Mouse (Mus musculus): ENCODE data around the gene 4931414P19Rik.

Gene 4931414P19Rik

DNA sequence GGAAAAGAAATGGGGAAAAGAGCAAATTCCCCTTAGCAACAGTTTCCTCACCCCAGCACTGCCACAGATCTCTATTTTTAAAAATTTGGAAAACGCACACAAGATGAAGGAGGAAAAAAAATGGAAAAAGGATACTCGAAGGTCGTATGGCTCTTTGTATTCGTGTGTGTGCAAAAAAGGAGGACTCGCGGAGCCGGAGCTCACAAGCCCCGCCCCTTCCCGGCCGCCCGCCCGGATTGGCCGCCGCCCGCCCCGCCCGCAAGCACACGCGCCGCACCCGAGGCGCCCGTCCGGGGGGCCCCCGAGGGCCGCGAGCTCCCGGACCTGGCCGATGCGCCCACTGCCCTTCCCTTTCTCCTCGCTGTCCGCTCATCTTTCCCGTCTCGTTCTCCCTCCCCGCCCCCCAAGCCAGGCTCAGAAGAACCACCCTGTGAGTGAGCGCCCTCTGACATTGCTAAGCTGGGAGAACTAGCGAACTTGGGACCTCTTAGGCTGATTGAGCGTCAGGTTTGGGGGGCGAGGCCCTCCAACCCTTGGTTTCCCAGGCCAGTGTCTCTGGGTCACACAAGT lies at the start of gene 4931414P19Rik:
Gene 4931414P19Rik (minus strand): TSS at position 242 of the 570 bp plus-strand sequence.
- peak; percentile 72 for DNase-seq (ENCODE audit: low spot score)

DNA sequence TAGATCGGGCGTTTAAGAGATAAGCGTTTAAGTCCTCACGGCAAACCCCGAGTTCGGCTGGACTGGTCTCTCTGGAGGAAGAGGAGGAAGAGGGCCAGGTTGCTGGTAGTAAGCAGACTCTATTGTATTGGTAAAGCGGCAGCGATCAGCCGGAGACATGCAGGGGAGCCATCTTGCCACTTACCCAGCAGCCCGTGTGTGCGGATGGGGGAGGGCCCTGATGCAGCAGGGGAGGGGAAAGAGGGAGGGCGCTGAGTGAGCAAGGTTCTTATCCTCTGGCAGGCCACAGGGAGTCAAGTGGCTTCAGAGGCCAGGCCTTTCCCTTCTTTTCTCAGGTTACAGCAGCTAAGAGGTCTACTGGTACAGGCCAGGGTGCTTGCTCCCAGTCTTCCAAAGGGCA lies 47.7 kb upstream of the 4931414P19Rik start:
- peak; percentile 85 for DNase-seq (ENCODE audit: low spot score)

DNA sequence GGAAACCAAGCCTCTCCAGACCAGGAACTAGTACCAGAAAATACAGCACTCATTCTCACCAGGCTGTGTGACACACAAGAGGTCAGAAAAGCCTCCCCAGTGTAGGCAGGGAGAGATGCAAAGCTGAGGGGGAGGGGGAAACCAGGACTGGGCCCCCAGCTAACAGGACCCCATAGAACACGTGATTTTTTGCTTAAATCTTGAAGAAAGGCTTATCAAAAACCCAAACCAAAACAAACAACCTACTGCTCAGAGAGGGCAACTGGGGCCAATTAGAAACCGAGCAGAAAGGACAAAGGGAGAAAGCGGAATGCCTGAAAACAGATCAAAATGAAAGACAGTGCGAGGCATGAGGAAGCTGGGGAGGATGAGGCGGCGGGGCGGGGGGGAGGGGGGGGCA lies 47.0 kb upstream of the 4931414P19Rik start:
- no peak for DNase-seq (ENCODE audit: low spot score)

DNA sequence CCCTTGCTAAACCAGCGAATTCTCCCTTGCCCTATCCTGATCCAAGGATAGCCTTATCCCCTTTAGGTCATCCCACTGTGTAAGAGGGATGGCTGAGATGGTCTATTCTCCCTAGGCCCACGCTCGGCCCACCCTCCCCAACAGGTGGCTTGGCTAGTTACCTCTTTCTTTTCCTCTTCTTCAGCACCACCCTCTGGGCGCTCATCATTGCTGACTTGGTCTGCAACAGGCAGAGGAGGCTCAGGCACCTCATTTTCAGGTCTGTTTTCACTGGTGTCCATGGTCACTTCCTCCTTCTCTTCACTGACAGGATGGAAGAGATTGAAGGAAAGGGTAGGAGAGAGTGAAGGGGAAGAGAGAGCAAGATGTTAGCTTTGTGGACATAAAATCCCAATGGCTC lies 45.8 kb upstream of the 4931414P19Rik start:
- DNase-seq (ENCODE audit: low spot score), result no peak

DNA sequence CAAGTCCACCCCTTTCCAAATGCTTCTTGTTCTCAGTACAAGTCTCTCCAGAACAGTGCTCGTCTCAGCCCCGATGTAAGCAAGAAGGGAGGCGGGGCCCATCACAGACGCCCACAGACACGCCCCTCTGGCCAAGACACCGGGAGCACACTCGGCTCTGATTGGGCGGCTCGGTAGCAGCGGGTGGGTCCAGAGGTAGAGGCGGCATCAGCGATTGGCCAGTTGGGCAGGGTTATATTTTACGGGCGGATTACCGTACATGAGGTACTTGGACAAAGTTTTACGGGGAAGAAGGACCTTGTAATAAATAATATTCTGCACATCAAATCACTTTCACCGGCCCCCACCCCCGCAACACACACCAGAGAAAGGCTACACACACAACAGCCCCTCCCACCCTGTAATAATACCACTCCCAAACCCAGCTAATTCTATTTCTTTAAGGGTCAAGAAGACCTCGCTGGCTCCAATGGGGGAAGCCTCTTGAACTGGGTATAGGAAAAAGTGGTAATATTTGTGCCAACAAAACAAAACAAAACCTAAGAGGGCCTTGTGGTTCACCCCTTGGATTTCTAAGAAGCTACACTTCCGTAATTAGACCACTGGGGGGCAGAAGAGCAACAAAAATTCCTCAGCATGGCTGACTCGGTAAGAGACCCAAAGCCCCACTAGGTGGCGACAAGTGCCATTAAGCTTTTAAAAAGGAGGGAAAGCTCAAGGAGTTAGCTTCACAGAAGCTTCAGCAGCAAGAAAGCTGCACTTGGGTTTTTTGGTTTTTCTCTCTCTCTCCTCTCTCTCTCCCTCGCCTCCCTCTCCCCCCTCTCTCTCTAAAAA lies 45.0 kb upstream of the 4931414P19Rik start:
- DNase-seq (ENCODE audit: low spot score), result peak; percentile 94

DNA sequence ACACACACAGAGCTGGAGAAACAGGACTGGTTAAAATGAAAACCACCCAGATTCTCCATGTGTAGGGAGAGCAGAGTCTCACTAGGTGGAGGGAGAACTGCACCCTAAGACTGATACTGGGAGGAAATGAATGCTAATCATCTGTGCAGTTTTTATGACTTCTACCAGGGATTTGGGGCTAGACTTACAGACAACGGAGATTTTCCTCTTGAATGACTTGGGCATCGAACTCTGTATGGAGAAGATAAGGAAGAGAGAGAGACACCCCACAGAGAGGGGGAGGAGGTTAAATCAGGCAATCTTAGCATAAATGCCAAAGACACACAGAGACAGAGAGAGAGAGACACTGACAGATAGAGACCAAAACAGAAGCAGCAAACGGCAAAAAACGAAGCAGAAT lies 42.1 kb upstream of the 4931414P19Rik start:
- no peak for DNase-seq (ENCODE audit: low spot score)

DNA sequence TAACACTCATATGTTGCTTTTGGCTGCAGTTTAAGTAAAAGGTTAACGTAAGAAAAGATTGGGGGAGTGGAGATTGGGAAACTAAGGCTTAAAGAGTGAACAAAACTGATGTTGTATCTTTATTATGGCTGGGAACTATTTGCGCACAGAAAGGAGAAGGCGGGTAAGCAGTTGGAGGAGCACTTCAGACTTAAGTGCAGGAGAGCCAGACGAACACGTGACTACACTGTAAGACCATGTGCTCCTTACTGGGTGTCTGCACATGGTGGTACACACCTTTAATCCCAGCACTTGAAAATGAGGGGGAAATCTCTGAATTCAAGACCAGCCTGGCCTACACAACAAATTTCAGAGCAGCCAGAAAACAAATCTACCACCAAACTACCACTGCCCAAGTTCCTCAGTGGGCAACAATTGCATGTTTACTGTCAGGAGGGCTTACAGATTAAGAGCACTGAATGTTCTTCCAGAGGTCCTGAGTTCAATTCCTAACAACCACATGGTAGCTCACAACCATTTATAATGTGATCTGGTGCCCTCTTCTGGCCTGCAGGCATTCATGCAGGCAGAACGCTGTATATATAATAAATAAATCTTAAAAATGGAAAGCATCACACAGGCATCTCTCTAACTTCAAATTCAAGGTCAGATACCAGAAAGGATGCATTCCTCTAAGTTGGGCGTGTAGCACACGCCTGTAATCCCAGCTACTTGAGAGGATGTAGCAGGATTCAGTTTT lies 41.3 kb upstream of the 4931414P19Rik start:
- no peak for DNase-seq (ENCODE audit: low spot score)

DNA sequence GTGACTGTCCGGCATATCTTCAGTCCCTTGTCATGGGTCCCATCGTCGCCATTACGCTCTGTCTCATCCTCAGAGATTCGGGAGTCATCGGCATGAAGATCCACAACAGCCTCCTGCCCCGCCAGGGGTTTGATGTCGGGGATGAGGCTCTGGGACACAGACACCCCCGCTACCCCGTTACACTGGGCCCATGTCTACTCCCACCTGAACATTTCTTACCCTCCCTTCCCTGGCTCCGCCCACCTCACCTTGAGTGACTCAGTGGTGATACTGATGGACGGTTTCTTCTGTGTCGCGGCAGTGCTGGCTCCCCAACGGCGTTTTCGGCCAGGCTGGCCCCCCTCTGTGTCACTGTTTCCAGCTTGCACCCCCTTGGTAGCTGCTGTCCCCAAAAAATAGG lies 40.7 kb upstream of the 4931414P19Rik start:
- DNase-seq (ENCODE audit: low spot score), result no peak

DNA sequence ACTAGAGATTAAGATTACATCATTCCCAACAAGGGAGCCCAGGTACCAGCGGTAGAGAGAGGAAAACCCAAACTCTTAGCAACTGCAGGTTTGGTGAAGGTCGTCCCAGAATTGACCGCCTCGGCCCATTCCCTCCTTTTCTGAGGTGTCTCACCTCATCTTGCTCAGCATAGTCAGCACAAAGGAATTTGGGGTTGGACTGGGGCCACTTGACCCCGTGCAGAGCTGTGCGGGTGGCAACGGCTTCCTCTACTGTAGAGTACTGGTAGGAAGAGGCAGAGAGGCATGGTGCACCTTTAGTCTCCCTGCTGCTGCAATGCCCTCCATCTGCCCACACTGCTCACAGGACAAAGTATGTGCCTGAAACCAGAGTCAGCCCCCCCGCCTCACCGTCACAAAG lies 38.5 kb upstream of the 4931414P19Rik start:
- DNase-seq (ENCODE audit: low spot score), result no peak

DNA sequence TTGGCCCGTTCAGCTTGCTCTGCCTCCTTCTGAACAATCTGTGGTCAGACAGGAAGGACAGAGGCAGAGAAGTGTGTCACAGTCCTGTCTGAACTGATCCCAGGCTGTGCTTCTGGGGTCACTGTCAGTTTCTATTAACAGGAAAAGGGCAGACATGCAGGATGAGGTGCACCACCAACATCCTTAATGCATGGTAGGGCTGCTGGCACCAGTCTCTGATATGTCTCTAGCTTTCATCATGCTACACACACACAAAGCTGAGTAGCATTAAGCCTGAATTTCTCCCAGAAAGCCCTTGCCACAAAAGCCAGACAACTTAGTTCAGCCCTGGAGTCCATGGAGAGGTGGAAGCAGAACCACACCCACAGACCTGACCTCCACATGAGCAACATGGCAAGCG lies 37.2 kb upstream of the 4931414P19Rik start:
- no peak for DNase-seq (ENCODE audit: low spot score)

DNA sequence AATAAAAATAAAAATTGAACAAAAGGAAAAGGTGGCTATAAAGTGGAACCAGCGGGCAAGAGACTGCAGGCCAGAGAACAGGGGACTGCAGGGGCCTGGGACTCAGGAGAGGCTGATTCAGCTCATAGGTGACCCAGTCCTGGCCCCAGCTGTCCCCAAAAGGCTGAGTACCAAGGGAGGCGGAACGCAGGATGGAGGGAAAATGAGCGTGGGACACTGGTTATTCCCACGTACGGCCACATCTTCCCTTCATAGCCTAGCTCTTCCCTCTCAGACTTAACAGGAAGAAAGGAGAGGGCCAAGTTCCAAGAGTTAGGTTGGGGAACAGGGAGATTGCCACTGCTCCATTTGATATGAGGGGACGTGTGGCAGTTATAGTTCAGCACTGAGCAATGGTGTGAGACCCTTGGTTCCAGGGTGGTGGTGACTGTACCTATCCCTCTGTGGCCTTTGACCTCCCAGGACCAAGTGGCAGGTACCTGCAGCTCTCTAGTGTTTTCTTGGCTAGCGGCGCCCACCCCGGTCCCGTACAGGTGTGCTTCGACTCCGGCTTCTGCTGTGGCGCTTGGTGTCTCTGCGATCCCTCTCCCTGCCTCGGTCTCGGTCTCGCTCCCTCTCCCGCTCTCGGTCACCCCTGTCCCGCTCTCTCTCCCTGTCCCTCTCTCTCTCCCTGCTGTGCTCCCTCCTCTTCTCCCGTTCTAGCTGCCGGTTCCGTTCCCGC lies 36.6 kb upstream of the 4931414P19Rik start:
- DNase-seq (ENCODE audit: low spot score), result no peak

DNA sequence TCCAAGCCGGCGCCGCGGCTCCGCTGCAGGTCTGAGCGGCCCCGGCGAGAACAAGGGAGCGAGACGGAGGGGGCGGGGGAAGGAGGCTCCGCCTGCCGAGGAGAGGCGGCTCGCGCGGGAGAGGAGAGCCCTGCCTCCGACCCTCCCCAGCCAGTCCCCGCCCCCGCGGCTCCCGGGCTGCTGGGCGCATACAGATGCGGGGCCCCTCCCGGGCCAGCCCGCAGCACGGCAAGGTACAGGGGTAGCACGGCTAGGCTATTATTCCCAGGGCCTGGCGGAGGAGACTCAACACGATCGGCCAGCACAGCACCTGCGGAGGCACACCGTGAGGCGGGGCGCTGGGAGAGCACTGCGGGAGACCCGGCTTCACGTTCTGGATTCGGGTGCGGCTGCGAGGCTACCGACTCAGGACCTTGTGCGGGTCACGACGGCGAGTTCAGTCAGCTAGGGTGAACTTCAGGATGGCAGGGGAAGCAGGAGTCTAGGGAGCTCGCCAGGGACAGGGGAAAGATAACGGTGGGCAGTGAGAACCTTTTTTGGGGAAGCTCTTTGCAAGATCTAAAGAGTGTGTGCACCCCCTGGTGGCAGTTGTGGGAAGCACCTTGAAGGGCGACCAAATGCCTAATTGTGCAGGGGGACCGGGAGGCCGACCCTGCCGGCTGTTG lies 35.6 kb upstream of the 4931414P19Rik start, which contains the start of gene Cdh24:
Gene Cdh24 (minus strand): TSS at position 60 of the 665 bp plus-strand sequence.
- peak; percentile 83 for DNase-seq (ENCODE audit: low spot score)

DNA sequence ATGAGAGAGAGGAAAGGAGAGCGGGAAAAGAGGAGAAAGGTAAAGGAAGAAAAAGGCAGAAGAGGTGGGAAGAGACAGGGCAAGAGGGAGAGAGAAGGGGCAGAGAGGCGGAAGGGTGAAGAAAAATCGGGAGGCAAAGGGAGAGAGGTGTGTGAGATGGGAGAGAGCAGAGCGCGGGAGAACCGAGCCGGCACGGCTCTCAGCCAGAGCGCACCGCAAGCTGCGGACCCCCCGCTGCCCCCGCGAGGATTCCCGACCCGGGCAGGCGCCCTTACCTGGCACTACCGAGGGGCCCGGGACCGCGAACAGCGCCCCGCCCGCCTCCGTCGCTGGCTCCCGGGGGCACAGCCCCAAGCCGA lies 35.1 kb upstream of the 4931414P19Rik start, which contains the start of gene Gm17606:
Gene Gm17606 (plus strand): TSS at position 7 of the 359 bp plus-strand sequence.
- DNase-seq (ENCODE audit: low spot score), result no peak

DNA sequence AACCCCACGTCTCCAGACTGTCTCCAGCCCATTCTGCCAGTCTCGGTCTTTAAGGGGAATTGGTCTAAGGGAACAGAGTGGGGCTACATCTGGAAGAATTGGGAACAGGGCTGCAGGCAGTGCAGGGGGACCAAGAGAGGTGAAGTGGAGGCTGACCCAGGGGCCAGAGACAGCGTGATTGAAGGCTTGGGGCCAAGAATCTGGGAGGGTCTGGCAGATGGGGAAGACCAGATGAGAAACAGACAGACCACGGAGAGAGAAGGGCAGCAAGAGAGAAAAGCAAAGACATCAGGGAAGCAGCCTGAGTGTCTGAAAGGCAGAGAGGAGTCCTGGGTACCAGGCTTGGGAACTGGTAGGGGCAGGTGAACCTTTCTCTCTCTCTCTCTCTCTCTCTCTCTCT lies 34.3 kb upstream of the 4931414P19Rik start:
- no peak for DNase-seq (ENCODE audit: low spot score)

DNA sequence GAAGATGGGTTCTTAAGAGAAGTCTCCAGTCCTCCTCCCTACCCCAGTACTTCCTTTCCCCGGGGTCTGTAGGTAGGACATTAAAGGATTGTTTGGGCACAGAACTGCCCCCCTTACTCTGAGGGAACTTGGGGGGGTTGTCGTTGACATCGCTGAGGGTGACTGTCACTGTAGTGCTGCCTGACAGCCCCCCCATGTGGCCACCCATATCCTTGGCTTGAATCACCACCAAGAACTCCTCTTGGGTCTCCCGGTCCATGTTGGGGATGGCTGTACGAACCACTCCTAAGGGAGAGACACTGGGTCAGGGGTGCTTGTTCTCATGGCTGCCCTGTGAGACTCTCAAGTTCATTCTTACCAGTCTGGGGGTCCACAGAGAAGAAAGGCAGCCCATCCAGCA lies 32.4 kb upstream of the 4931414P19Rik start:
- no peak for DNase-seq (ENCODE audit: low spot score)

DNA sequence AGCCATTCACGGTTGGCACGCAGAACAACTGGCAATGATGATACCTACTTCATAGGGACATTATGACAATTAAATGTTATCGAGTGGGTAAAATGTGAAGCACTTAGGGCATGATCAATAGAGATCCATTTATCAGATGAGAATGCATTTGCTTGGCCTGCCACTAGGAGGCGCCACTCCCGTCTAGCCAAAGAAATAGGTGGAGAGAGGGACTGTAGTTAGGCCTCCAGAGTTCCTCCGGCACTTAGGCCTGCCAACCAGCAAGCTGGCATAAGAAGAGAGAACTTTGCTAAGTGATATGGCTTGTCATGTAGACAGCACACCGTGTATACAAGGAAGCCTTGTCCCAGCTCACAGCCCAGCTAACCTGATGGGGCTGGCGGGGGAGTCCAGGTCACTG lies 31.2 kb upstream of the 4931414P19Rik start:
- no peak for DNase-seq (ENCODE audit: low spot score)

DNA sequence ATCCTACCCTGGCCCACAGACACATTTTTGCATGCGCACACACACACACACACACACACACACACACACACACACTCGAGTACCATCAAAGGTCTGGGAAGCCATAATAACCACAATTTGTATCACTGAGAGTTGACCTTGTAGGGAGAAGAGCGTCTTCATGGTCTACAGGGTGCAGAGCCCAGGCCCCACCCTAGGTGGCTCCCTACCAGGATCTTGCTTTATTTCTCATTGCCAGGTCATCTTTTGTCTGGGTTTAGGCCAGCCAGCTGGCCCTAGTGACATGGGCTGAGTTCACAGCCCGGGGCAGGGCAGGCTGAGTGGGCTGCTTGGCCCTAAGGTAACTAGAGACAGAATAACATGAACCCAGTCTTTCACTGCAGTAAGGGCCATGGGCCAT lies 28.4 kb upstream of the 4931414P19Rik start:
- DNase-seq (ENCODE audit: low spot score), result no peak

DNA sequence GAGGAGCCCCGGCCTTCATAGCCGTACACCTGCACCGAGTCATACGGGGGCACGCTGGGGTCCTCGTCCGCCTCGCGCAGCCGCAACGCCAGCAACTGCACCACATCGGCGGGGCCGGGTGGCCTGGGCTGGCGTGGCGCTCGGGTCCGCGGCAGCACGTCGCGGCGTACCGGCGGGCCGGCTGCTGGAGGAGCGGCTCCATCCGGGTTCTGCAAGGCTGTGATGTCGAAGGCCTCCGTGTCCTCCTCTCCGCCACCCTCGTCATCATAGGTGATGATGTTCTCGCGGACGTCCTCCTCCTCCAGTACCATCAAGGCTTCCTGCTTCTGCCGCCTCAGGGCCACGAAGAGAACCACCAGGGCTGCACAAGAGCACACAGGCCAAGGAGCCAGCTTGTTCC lies 26.5 kb upstream of the 4931414P19Rik start:
- no peak for DNase-seq (ENCODE audit: low spot score)

DNA sequence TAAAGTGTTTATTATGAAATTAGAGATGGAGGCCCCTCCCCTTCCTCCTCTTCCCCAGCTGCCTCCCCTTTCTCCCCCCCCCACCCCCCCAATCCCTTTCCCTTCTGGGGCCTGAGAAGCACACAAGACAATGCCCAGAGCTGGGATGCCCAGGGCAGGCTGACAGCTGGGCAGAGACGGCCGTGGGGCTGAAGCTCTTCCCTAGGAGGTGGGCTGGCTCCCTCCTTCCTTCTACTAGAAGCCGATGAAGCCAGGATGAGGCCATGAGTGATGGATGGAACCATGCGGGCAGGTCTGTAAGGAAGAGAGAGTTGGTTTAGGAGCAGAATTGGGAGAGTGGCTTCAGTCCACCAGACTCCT lies 25.4 kb upstream of the 4931414P19Rik start:
- no peak for DNase-seq (ENCODE audit: low spot score)

DNA sequence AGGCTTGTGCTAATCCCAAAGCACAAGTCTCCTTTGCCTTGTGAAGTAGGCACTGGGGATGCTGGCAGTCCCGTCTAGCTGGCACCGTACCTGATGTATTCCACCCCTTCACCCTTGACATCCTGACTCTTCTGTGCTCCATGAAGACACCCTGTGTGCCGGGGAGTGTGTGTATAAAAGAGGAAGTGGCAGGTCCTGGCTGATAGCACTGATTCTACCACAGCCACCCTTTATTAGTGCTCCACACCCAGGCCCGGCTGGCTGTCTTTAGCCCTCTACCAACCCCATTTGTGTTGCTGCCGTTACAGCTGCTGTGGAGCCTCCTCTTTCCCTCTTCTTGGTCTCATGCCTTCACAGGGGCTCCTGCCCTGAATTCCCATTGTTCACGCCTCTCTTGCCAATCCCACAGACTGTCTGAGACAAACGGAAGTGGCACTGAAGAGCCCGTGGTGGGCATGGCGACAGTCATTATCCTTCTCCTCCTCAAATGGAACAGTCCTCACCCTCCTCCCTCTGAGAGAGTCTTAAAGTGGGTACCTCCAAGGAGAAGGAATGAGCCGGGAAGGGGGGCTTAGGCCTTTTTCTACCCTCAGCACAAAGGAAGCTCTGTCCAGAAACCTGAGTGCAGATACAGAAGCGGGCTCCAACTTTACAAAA lies 24.9 kb upstream of the 4931414P19Rik start:
- DNase-seq (ENCODE audit: low spot score), result no peak

DNA sequence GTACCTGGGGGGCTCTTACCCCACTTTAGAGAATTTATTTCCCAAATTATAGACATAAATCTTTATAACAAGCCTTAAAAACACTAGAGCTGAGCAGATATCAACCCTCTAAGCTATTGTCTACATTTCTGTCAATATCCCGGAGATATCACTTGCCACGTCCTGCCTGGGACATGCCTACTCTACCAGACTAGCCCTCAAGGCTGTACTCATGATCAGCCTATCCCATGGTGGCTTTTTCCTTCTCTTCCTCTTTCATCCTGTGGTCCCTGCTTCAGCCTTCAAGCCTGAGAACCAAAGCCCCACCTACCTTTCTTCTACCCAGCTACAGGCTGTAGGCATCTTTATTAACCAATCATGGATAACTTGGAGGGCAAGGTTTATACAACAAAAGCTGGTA lies 24.0 kb upstream of the 4931414P19Rik start:
- DNase-seq (ENCODE audit: low spot score), result no peak
